Mouse (Mus musculus) adrenal gland, adult 18-20 months (tissue): ENCODE results near the gene Msh3. TPM values are rescaled to one million over a fixed set of nuclear protein-coding genes. Genes with fewer than 3 reads are reported as not detected.
"Not testable (repeated sequence)": the region's sequence is repeated elsewhere in the genome, so short reads cannot be mapped to it uniquely, and the experiment has no call there.

ENCODE experiments used
- DNase-seq, 2 experiments: peaks; one replicate each; pipeline ENCODE4 v3.0.0; 2021 to 2022; ENCODE audit warnings: low spot score in 2 of 2
- long read RNA-seq, 2 experiments: library from polyadenylated mRNA; stranded (forward); transcript quantifications; one replicate each; pipeline ENCODE4 v2.0.0; 2021
- total RNA-seq, 2 experiments: library from RNA; stranded (reverse); gene quantifications; 1 replicate in 1 of 2; 2 replicates in 1 of 2; pipeline ENCODE4 v1.2.3; 2021

Gene Msh3
- 10 to 100 TPM; 10.1 to 16.3 TPM for total RNA-seq
- long read RNA-seq, experiment 1, partial matches to known transcripts = 0 of 6 reads
- long read RNA-seq, experiment 1, other reads (novel, unspliced or antisense) = 2 of 6 reads
- long read RNA-seq, experiment 2, transcript Msh3-202 (24 exons, 3,946 nt) = major isoform, 8 of 25 reads
- long read RNA-seq, experiment 2, partial matches to known transcripts = 11 of 25 reads
- long read RNA-seq, experiment 2, other reads (novel, unspliced or antisense) = 3 of 25 reads

DNA sequence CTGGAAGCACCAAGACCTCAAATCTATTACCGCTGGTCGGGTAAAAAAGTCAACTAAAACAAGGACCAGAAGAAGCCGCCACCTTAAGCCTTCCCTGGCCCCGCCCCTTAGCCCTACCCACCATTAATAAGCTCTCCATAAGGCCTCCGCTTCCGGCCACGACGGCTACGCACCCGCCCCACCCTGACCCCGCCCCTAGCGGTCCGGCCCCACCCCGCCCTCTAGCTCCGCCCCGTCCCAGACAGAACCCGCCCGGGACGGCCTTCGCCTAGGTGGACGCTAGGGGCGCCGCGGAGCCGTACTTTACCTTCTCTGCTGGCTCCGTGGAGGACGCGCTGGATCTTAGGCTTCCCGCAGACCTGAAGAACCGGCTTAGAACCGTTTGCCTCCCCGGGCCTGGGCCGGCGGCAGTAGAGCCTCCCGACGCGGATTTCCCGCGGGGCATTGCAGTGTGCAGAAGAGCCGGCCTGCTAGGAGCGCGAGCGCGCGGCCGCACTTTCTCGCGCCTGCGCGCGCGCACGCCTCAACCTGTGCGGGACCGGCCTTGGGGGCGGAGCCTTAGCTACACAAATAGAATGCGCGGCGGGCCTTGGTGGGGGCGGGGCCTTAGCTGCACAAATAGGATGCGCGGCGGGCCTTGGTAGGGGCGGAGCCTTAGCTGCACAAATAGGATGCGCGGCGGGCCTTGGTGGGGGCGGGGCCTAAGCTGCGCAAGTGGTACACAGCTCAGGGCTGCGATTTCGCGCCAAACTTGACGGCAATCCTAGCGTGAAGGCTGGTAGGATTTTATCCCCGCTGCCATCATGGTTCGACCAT is at the start of gene Msh3, which contains the start of gene Dhfr:
Gene Msh3, minus strand, starts transcription at position 548 of the 816 bp plus-strand sequence.
Gene Dhfr, plus strand, starts transcription at position 271 of the 816 bp plus-strand sequence.
- peak; percentile 96 to 98 for DNase-seq

DNA sequence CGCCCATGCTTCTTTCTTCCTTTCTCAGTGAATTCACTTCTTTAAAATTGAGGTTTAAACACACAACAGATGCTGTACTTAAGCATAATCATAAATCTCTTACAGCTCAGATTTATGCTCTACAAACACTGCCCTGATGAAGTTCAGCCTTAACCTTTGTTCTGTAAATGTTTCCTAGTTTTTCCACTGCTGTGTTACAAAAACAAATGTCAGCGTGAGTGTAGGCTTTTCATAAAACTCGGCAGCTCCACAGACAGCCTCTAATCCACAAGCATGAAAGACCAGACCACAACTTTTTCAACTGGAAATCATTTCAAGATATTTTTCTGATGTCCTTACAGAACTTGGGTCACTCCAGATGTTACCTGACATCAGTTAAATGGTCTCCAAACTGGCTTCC is 48.7 kb upstream of the Msh3 start:
- no peak for DNase-seq

DNA sequence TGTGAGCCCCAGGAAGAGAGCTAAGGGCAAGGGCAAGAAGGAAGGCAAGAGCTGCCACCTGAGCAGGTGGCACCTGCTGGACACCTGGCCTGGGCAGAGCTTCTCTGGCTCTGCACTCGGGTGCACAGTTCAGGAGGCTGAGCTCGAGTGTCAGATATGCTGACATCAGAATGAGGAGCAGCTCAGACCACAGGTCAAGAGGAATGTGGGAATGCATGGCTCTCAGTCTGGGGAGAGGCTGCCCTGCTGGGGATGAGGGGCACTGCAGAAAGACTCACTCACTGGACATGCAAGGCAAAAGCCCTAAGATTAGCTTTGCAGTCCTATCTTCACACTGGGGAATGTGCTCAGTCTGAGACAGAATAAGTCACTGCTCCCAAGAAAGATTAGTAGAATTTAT is 47.3 kb upstream of the Msh3 start:
- no peak for DNase-seq

DNA sequence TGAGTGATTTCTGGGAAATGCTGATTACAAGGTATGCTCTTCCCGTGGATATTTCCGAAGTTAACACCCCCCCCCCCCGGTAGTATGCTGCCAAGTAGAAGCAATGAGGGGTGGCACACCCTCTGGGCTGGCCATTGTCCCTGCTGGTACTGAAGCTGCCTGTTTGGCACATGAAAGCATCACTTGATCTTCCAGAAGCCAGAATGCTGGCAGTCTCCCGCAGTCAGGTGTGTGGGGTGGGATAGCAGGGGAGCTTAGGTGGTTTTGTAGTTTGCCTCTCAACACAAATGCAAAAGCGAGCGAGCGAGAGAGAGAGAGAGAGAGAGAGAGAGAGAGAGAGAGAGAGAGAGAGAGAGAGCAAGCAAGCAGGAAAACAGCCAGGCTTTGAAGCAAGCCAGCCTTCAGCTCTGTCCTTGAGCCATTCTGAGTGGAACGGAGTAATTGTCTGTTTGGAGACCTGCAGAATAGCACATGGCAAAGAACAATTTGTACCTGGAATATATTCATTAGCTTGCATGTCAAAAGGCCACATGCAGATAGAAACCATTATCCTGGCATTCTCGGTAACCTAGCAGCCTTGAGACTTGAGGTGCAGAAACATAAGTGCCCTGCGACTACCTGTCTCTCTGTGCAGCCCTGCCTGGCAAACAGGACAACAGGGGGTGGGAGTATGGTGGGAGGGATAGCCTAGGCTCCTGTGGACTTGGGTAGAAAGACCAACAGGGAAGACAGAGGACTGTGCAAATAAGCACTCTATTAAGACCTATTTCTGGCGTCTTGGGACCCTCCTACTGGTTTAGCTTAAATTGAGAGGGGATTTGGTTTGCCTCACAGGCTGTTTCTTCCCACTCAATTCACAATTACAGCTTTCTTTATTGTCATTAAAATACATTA is 43.9 kb upstream of the Msh3 start:
- DNase-seq = no peak

DNA sequence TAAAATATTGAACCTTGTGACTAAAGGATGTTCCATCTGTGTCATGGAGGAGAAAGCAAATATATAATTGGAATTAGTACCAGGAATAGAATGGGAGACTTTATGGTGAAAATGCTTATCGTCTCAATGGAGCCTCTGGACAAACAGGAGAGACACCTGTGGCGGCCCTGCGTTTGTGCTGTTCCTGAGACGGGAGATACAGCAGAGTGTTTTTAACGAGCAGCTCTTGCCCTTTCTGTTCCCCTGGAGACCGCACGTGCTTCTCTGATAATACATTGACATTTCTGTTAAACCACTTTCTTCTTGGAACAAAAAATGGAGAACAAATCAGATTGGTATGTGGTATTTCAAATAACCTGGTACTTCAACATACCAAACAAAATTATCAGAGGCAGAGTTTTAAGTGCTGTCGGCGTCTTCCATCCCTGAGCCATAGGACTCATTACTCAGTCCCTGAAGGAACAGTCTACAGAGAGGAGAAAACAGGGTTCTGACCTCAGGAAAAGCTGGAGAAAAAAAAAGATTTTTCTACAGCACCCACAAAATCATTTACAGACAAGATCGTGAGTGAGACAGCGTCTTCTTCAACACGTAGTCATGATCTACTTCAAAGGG is 38.4 kb upstream of the Msh3 start:
- DNase-seq = no peak

DNA sequence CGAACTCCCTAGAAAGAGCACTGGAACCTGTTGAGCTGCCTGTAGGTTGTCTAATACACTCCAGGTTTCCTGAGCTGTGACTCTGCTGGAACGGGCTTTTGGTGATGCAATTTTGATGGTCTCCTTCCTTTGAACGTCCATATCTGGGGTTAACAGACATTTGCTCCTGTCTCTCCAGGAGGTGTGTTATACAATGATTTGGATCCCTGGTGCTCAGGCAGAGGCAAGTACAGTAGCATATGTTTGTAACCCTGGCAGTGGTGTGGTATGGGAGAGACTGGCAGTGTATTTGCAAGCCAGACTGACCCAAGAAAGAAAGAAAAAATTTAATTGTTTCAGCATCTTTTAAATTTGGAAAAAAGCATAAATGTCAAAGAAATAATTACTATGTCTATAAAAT is 32.6 kb upstream of the Msh3 start:
- DNase-seq = no peak

DNA sequence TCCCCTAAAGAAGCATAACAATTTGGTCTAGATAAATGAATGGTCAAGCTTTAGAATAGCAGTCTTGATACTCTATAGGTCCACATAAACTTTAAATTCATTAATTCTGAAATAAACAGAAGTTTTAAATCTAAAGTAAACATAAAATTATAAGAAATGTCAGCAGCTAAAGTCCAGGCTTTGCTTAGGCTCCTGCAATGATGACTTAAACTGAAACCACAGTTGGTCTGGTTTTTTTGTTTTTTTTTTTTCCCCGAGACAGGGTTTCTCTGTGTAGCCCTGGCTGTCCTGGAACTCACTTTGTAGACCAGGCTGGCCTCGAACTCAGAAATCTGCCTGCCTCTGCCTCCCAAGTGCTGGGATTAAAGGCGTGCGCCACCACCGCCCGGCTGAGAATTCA is 16.7 kb upstream of the Msh3 start:
- DNase-seq = not testable (repeated sequence)

DNA sequence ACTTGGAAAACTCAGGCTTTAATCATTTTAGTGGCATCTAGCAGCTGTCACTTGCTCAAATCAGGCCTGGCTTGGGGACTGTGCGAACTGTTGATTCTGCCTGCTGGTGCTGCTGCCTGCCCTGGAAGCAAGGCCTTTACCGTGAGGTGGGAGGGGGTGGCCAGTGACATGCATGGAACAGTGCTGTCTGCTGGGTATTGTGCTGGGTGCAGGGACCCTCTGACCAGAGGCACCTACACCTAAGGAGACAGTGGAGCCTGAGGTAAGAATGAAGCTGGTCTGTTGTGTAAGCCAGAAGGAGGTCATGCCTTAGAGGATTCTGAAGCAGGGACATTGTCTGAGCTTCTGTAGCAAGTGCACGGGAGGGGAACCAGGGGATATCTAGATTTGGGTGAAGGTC is 16.0 kb upstream of the Msh3 start:
- DNase-seq = no peak

DNA sequence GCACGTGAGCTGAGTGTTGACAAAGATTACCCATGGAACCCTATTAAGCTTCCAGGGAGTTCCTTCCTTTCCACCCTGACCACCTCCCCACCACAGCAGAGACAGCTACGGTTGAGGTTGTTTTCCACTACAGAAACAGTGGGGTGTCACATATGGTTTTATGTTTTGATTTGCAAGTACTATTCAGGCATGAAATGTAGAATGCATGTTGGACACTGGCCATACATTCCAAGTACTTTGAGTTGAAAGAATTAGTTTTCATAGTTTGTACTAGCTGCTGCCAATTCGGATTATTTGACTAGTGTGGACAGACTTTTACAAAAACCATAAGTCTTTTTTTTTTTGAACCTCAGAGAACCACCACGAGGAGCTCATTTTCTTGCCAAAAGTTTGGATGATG is 10.5 kb upstream of the Msh3 start:
- DNase-seq = no peak

DNA sequence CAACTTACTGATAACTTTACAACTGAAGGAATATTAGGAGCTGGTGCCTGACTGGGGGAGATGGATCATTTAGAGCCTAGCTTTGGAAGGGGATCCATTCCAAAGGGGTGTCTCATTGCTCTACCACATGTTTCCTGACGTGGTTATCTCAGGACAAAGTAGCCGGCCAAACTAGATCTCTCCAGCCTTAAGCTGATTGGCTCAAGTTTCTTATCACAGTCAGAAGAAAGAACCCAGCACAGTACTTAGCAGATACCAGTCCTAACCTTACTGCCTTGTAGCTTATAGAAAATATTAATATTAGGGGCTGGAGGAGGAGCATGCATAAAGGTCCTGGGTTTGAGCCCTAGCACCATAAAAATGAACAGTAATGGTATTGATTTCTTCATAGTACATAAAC is 6.8 kb upstream of the Msh3 start:
- DNase-seq = no peak

DNA sequence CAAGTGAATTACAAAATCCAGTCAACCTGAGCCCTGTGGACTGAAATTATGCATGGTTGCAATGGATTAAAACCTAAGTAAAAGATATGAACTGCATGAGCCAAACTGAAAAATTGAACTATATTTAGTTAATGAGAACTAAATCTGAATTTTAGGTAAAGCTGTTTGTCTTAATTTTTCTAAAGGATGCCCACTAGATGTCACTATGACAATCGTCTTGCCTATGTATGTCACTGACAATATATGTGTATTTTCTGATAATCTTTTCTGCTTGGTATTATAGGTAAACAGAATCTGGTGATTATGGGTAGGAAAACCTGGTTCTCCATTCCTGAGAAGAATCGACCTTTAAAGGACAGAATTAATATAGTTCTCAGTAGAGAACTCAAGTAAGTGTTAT is 2.8 kb upstream of the Msh3 start:
- DNase-seq = no peak

DNA sequence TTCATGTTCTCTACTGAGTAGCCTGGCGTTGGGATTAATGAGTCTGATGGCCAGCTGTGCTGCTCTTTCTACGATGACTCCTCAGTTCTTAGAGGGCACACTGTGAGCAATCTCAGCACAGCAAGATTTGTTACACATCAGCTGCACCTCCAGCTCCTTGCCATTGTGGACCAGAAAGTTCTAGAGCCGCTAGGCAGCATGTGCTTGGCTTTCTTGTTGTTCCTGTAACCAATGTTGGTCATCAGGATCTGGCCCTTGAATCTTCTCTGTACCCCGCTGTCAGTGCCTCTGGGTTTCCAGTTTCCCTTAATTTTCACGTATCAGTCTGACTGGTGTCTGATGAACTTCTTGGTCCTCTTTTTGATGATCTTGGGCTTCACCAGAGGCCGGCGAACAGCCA is 1.6 kb upstream of the Msh3 start:
- no peak for DNase-seq

DNA sequence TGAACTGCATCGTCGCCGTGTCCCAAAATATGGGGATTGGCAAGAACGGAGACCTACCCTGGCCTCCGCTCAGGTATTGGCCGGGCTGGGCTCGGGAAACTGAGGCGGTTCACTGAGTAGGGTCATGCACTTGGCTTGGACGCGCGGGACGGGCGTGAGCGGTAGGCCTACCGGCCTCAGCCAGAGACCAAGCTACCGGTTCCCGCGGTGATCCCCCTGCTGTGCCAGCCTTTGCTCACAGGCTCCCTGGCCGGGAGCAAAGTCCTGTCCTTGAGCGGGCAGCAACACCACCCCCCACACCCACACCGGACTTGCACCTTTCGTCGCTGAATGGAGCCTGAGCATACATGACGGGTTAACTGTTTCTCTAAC is 455 bp upstream of the Msh3 start:
- no peak for DNase-seq

DNA sequence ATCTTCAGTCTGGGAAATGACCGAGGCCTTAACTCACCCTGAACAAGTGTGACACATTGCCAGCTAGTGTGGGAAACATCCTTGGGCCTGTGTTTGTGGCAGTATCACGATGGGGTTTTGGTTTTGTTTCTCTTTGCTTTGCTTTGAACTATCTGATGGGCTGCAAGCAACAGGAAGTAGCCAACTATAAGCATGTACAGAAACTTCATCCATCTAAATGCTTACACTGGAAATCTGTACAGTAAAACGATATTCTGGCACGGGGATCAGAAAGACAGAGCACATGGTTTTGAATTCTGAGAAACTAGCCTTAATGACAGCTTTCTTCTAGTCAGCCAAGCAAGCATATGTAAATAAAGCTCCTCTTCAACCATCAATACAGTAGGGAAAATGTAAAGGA is 847 bp downstream of the Msh3 start:
- no peak for DNase-seq

DNA sequence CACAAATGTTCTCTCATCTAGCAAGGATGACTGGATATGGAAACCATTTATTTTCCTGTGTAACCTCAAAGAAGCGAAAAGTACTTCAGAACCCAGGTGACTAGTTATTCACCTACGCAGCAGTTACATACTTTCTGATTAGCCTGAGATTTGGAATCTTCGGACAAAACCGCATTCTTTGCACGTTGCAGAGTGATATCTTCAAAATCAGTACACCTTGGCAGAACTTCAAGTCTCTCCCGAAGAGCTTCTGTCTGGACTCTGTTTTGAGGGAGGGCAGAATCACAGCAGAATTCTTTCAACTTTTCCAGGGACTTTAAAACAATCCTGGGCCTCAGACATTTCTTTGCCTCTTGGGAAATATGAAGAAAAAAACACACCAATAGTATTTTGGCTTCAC is 3.7 kb downstream of the Msh3 start:
- no peak for DNase-seq

DNA sequence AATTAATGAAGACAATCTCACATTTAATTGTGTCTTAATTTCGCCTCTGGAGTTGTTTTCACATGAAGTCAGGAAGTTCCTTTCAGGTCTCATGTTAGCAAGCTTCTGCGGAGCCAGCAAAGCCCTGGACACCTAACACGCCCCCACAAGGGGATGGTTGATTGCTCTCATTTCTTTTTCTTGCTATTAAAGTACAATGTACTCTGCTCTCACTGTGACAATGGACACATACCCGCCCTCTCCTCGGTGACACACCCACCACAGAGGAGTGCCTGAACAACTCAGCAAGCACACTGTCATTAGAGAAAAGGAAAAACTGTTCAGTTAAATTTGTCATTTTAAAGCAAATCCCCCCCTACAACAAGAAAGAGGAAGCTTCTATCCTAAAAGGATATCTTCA is 8.5 kb downstream of the Msh3 start:
- DNase-seq = no peak

DNA sequence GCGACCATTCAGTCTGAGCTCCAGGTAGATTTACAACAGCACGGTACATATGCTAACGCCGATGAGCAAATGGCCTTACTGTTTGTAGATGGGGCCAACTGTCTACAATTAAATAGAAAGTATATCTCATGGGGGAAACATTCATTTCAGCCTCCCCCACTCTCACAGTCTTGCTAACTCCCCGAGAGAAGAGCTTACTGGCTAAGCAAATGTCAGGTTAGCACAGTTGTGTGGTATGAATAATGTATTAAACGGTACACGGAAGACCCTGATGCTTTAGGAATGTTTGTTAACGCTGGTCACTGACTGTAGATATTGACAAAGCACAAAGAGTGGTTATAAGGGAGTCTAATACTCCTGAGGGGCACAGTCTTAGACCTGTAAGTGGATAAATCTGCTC is 10.8 kb downstream of the Msh3 start:
- no peak for DNase-seq

DNA sequence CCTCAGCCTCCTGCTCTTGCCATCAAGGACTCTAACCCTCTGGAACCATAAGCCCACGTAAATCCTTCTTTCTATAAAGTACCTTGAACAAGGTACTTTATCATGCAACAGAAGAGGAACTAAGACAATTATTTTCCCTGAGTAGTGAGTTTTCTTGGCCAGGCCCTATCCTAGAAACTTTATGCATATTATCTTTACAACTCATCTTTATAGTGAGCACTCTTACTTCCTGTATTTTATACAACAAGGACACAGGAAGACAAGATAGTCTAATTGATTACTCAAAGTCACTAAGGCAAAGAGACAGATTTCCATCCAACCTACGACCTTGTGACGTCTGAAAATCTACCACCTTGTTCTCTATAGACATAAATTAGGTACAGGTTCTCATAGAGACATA is 15.0 kb downstream of the Msh3 start:
- DNase-seq = no peak

DNA sequence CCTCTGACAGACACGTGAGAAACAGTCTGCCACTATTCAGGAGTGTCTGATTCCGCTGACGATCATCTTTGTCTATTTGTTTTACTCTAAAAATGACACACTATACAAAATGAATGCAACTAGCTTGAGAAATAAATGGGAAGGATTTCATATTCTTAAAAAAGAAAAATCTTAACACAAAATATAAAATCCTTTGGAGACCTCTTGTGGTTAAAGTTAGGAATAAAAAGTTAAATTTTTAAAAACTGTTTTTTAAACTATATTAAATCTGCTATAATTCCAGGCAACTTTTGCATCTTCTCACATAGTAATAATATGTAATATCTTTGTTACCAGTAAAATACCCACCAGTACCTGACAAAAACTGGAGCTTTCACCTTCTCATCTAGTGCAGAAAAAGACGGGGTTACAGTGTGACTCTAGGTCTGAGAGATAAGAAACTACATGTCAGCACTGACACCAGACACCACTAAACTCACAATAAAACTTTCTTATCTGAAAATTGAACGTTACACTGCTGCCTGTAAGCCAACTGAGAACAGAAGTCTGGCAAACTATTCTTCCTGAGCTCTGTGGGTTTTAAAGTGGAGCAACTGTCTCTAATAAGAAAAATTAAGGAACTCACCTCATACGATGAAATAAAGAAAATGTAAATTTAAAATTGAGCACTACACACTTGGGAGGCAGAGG is 16.9 kb downstream of the Msh3 start:
- DNase-seq = no peak

DNA sequence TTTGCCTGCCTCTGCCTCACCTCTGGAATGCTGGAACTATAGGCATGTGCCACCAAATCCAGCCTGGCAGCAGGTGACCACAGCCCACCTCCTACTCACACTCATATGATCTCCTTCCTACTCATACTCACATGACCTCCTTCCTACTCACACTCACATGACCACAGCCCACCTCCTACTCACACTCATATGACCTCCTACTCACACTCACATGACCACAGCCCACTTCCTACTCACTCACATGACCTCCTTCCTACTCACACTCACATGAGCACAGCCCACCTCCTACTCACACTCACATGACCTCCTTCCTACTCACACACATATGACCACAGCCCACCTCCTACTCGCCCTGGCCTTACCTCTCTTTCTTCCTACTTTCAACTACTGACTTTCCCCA is 17.9 kb downstream of the Msh3 start:
- no peak for DNase-seq
